Mouse (Mus musculus): ENCODE data around the gene Ostn.
"Not testable (repeated sequence)": the region's sequence is repeated elsewhere in the genome, so short reads cannot be mapped to it uniquely, and the experiment has no call there.

Gene Ostn

DNA sequence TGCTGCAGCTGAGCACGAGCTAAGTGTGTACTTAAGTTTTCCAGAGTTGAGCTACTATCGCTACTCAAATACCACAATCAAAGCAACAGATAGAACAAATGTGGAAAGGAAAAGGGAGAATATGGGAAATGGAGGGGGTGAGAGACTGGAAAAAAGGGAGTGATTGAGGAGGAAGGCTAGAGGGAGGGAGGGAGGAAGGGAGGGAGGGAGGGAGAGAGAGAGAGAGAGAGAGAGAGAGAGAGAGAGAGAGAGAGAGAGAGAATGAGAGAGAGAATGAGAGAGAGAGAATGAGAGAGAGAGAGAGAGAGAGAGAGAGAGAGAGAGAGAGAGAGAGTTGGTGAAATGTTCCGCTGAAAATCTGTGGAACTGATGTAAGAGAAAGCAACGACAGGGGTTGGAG is at the start of gene Ostn:
Gene Ostn, plus strand, starts transcription at position 301 of the 400 bp plus-strand sequence.
- not testable (repeated sequence) for DNase-seq (ENCODE audit: low read depth)

DNA sequence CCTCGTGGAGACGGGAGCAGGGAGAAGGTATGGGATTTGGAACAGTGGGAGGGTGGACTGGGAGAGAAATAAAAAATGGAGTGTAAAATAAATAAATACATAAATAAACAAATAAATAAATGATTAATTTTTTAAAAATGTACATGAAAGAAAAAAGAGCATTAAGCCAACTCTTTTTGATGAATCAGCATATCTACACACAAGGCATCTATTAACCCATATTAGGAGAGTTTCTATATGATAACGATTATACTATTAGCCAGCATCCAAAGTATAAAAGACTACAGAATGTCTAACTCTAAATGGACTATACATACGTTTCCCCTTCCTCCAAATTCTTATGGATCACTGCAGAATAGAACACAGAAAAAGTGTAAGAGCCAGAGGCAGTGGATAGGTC is 38.5 kb upstream of the Ostn start:
- DNase-seq (ENCODE audit: low read depth) = no peak

DNA sequence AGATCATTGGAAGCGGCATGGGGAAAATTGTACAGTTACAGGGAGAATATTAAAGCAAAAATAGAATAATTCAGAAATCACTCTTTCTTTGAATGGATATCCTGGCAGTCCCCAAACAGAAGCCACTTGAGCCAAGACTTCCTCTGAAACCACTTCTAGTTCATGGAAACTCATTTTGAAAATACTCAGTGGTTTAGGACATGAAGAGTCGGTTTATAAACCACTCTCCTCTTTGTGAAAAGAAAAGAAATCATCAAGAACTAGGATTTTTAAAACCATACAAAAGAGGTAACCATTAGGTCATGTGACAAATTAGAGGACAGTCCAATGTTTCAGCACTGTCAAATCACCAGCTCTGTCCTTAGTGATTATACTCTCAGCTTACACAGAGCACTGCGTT is 19.9 kb upstream of the Ostn start:
- no peak for DNase-seq (ENCODE audit: low read depth)

DNA sequence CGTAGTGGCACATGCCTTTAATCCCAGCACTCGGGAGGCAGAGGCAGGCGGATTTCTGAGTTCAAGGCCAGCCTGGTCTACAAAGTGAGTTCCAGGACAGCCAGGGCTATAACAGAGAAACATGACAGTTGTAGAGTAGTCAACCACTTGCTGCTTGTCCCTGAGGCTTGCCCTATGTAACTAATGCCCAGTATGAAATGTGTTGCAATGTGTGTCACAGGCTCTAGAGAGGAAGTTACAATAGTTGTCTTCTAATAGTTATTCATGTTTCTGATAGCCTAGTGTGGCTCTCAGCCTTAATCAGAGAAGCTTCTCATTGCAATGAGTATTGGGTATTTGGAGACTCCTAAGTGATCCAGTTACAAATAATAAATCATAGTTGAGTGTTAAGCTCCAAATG is 10.8 kb upstream of the Ostn start:
- DNase-seq (ENCODE audit: low read depth) = no peak

DNA sequence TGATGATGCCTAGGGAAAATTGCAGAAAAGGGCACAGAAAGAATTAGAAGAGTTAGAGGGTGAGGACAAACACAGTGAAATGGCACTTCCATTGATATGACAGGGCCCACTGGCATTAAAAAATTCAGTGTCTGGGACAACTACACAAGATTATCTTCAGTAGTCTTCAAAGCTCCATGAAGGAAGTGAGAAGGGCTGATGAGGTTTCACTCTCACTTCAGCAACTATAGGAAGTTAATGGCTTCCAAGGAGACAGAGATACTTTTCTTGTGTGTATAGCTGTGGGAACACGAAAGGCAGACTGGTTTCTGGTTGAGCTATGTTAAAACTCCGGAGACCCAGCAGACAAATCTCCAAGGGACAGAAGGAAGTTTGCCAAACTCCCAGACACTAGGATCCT is 10.4 kb upstream of the Ostn start:
- no peak for DNase-seq (ENCODE audit: low read depth)

DNA sequence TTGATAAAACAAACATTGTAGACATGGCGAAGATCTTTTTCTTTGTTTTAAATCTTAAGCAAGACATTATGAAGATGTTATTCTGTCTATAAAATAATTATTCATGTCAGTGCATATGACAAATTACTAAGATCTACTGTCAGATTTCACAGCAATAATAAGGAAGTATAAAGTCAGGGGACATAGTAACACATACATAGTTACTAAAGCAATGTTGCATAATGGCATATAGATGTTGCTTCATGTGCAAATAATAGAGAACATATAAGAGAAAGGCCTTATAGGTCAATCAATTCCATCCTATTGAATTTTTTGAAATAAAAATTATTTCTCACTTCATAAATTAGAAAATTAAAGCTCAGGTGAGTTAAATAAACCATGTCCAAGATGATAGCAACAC is 11.8 kb downstream of the Ostn start:
- DNase-seq (ENCODE audit: low read depth) = no peak

DNA sequence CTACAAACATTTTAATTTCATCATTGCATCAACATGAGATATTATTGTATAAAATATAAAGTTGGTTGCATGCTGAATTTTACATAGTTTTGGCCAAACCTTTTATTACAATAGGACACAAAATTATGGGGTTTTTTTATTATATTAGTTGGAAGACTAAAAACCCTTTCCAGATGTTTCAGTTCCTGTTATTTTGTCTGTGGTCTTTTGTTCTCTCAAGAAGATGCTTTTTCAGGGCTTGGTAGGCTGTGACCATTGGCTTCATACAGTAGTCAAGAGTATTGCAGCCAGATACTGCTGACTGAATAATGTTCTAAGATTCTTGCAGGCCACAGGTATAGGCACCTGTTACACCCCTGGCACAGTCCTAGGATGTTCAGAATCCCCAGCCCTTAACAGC is 14.8 kb downstream of the Ostn start:
- no peak for DNase-seq (ENCODE audit: low read depth)

DNA sequence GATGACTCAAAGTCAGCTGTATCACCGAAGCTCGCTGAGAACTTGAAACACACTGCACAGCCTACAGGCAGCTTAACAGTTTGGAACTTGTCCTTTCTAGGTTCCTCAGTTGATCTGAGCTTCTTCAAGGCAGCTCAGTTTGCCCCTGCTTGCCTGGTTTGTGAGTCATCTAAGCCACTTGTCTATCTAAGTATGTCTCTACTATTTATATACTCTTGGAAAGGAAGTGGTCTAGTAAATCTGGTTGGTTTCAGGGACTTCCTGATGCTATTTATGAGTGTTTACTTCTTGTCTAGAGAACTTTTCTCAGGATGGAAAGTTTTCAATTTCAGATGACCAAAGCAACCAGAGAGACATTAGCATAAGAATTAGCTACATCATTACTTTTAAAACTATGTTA is 19.2 kb downstream of the Ostn start:
- peak; percentile 54 for DNase-seq (ENCODE audit: low read depth)

DNA sequence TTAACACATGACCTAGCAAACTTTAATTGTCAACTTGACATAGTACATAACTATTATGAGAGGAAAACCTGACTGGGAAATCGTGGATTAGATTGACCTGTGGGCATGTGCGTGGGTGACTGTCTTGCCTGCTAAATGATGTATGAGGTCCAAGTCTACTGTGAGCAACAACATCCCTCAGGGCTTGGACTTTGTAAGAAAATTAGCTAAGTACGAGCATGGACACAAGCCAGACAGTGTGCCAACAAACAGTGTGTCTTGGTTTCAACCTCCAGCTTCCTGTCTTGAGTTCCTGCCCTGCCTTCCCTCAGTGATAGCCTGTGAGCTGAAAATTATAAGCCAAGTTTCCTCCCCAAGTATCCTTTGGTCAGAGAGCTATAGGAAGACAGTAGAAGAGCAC is 40.2 kb downstream of the Ostn start:
- DNase-seq (ENCODE audit: low read depth) = peak; percentile 7

DNA sequence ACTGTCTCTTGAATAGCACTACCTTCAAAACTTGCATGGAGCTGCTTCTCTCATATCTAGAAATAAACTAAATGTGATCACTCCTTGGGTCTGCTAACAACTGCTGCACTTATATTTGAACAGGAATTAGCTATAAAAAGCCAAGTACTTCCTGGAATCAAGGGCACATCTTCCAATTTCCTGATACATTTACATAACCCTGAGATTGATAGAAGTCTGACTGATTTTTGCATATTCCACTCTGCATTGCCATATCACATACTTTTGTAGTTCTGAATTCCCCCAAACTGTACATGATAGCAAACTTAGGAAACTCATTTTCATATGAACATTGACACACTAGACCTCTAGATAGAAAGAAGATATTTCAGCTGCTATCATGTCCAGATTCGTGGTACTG is 41.1 kb downstream of the Ostn start:
- DNase-seq (ENCODE audit: low read depth) = no peak

DNA sequence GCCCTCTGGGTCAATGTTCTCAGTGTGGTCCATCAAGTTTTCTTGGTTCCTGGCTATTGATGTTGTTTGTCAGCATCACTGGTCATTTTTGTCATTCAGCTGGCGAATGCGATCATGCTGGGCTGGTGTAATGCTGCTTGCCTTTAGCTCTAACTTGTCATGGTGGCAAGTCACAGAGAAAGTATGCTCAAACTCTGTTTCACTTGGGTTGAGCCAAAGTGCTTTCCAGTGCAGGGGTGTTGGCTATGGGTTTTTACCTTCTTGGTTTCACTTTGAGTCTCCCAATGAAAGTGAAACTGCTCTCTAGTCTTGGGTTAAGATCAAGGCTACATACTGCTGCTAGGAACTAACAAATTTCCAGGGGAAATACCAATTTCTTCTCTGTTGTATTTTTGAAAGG is 41.9 kb downstream of the Ostn start:
- DNase-seq (ENCODE audit: low read depth) = peak; percentile 23

DNA sequence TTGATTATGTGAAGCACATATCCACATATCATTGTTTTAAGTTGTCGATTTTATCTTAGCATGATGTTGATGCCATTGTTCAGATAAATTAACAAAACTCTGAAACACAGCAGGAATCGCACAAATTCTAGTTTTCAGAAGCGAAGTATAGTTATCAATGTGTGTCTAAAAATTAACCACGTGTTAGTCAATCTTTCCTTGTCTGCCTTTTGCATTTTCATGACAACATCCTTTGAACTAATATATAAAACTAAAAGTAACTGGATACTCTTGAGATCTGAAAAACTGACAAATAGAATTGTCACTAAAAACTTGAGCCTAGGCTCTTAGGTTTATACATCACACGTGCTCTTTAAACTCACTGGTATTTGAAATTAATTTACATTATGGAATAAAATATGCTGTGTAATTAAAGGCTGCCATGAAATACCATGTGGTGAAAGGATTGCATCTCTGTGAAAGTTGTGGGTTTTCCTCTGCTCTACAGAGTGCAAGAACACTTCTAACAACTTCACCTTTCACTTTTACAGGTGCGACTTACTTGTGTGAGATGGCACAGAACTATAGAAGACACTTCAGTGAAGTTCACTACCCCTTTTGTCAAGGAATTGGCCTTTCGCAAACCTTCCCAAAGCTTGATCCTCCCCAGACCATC is 42.7 kb downstream of the Ostn start:
- DNase-seq (ENCODE audit: low read depth) = no peak

DNA sequence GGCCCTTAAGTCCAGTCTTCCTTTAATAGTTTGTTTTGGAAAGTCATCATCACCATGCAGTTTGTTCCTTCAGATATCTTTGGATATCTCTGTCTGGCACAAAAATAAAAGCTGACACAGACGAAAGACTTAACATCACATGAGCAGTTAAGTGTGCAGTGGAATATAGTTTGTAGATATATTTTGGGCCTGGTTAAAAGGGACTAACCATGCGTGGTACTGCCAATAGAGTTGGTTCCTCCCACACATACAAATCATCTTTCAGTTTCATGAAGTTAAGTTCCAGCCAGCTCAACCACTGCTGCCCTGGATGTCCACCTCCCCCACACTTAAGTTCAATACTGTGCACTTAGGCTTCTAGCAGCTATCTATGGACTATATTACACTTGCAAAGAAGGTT is 47.2 kb downstream of the Ostn start:
- DNase-seq (ENCODE audit: low read depth) = no peak

DNA sequence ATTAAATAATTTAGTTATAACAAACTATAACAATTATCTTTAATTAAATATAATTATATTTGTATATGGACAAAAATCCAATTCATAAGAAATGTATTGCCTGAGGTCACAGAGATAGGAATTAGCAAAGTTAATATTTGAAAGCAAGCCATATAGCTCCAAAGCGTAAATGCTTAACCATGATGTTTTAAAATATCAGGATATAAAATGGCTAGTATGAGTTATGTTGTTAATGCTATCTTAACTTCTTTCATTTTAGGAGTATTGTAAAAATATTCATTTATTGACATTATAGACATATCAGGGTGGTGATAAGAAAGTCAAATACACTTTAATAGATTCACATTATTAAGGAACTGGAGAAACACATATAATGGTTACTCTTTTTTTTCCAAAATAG is 52.8 kb downstream of the Ostn start:
- DNase-seq (ENCODE audit: low read depth) = no peak

DNA sequence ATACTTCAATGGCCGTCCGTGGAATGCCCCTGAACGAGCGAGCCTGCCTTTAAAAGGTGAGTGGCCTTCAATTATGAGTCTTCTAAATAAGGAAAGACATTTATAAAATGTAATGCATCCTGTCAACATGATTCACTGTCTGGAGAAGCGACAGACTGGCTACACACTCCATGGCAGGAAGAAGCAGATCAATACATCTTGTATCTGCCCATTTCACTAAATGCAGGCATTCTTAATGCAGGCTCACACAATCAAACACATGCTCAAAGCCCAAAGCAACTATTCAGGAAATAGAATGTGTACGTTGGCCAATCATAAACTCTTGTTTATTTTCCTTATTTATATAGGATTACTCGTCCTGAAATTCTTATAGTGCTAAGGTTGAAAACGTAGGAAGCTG is 62.9 kb downstream of the Ostn start, which contains the start of gene Uts2b:
Gene Uts2b, minus strand, starts transcription at position 49 of the 400 bp plus-strand sequence.
- no peak for DNase-seq (ENCODE audit: low read depth)

DNA sequence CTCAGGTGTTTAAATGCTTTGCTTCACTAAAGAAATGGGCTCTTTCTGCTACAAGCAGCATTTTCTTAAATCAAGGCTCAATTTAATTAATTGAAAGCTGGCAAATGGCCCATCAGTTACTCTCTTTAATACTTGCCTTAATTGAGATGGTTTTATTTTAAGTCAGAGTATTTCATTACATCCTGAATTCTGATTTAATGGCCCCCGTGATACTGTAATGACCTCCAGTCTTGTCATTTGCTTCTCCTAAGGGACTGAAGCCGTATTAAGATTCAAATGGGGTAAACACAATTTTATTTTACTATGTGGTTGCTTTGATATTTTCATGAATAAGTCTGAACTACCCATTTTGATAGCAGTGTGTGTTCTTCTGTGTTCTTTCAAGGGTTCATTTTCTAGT is 63.4 kb downstream of the Ostn start:
- DNase-seq (ENCODE audit: low read depth) = no peak

DNA sequence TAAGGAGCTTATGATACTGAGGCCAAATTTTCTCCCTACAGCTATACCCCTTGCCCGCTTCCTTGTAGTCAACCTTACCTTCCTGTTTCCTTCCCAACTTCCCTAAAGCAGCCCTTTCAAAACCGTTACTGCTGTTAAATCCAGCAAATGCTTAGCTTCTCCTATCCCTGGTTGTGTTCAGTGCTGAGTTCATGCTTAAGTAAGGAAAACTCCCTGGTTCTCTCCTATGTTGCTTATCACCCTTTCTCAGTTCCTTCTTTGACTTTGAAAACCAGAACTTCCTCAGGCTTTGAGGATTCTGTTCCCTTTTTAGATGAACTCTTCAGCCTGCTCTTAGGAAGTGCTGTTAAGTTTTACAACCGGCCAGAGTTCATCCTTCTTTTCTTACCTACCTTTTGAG is 66.8 kb downstream of the Ostn start:
- no peak for DNase-seq (ENCODE audit: low read depth)

DNA sequence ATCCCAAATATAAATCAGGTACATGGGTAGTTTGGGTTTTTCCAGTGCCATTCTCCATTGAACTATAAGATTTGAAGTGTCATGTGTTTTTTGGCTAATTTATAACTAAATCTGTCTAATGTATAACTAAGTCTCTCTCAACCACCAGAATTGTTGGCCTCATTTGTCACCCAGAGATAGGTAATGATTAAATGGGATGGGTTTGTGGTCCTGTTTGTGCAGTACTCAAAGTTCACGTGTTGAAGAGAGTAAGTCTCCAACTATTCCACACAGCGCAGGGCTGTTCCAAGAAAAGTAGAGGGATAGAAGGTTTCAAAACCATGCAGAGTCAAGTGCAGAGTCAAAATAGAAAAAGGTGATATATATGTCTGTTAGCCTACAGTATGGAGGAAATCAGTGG is 68.0 kb downstream of the Ostn start:
- DNase-seq (ENCODE audit: low read depth) = no peak

DNA sequence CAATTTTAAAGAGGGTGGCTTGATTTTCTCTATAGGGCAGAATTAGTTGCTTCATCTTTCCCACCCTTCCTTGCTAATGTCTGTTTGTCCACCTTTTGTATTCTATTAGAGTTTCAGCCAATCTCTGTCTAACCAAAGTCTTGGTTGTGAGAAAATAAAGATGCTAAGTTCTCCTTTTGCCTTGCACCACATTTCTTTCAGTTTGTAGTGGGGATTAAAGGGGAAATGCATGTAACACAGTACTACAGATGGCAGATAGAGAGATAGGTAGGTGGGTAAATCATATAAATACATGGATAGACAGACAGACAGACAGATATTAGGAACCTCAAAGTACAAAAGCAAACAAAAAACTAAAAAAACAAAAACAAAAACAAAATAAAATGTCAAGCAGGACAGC is 69.3 kb downstream of the Ostn start:
- DNase-seq (ENCODE audit: low read depth) = no peak

DNA sequence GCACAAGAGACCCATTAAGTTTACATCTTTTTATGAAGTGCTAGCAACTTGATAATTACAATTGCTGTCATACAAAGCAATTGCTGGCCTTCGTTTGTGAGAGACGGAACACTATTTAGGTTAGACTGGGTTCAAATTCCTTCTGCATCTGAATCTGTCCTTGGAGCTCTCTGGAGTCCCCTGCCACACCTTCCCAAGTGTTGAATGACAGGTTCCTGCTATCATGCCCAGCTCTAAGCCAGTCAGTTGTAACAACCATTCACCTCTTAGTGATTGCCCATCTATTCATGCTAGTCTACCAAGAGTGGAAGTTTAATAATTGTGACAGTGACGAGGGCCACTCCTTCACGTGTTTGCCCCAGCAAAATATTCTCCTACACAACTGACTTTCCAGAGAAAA is 74.9 kb downstream of the Ostn start:
- DNase-seq (ENCODE audit: low read depth) = no peak

DNA sequence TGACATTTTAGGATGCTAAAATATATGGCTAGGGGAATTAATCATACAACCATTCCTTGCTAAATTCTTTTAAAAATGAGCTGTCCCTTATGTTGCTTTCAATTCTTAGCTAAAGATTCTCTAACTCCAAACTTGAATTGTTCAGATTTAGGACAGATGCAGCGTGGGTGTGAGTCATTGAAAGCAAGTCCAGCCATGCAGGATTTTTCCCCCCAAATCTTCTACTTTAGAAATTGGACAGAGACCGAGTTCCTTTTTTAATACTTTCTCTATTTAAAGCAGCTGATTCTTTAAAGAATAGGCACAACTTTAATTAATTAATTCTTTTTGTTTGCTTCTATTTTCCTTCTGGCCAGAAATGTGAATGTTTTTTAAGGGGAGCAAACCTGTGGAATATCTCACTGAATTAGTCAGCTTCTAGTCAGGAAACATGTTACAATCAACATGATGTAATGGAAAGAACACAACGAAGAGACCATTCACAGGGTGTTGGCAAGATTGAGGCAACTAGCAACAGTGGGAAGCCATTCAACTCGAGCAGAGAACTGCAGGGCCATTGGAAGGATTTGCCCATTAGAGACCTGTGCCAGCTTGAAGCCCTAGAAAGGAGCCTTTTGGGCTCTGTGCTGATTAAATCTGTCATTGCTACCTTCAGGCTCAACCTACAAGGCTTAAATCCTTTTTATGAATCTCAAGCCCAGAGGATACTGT is 77.8 kb downstream of the Ostn start:
- peak; percentile 57 for DNase-seq (ENCODE audit: low read depth)

DNA sequence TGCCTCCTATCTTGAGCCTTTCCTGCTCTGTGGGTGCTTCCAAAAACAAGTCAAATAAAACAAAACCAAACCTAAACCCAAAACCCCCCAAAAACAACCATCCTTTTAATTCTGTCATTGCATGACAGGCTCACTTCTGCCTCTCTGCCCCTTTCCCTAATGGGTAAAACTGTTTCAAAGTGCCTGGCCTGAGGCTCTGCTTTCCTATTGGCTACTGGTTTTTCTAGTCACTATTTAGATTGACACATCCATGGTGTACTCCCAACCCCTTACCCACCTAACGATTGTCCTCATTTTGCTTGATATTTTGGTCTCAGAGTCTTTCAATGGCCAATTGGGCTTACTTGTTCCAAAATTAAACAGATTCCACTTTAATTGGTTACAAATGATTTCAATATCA is 78.4 kb downstream of the Ostn start:
- DNase-seq (ENCODE audit: low read depth) = no peak

DNA sequence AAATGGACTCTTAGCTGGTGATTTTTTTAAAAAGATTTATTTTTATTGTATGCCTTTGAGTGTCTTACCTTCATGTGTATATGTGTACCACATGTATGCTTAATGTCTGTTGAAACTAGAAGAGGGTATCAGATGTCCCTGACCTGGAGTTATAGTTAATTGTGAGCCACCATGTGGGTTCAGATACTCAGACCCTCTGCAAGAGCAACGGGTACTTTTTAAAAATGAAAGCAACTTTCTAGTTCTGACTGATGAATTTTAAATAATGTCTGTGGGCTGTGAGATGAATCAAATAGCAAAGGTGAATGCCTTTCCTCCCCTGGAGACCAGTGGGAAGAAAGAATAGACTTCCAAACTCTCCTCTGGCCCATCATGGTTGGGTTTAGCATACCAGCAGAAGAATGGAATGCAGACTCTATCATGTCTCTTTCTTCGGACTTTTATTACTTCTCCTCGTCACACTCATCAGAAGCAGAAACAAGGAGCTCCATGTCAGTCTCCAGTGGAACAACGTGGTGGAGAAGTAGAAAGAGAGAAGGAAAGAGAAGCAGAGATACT is 79.6 kb downstream of the Ostn start:
- DNase-seq (ENCODE audit: low read depth) = no peak

Data from 416B (cell line).